Mouse (Mus musculus) lung, postnatal 4 days (tissue): ENCODE measurements around the gene Rhag.

Experiments
- DNase-seq, 2 experiments: peaks; one replicate each; pipeline ENCODE4 v3.0.0; 2021

Rhag gene

GRCm38 (mm10) chr17:40810934-40811333 is at the start of gene Rhag:
TSS of gene Rhag (plus strand) at chr17:40811126.
- no peak for DNase-seq

DNA sequence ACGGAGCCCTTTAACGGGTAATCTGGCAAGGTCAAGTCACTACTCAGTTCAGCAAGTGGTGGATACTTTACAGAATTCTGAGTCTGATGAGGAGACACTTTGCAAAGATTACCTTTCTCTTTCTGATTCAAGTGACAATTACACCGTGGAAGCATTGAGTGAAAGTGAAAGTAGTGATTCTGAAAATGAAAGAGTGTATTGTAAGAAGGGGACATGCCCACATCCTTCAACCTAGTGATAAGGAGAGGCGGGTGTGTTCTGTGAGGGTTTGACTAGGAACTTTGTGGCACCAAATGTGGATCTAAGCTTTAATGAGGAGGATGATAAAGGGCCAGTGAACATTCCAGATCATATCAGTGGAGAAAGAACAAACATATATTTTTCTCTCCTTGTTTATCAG is 47.3 kb upstream of the Rhag start:
- DNase-seq: no peak

DNA sequence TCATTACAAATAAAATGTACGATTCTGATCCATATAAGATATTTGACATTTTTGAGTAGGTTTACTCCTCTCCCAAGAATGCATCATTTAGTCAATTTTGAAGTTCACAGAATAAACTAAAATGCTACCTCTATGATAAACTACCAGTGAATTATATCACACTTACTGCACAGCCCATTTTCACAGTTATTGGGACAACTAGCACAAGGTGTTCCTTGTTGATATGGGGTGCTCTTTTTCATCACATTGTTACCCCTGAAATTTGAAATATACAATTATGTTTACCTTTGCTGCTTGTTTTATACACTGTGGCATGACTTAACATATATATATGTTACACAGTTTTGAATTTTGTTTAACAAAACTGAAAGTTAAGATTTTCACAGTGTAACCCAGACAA is 43.8 kb upstream of the Rhag start:
- DNase-seq: no peak

GRCm38 (mm10) chr17:40789877-40790276 is 21.0 kb upstream of the Rhag start:
- no peak for DNase-seq

GRCm38 (mm10) chr17:40793921-40794854 is 16.7 kb upstream of the Rhag start:
- peak; percentile 45 to 58 for DNase-seq

DNA sequence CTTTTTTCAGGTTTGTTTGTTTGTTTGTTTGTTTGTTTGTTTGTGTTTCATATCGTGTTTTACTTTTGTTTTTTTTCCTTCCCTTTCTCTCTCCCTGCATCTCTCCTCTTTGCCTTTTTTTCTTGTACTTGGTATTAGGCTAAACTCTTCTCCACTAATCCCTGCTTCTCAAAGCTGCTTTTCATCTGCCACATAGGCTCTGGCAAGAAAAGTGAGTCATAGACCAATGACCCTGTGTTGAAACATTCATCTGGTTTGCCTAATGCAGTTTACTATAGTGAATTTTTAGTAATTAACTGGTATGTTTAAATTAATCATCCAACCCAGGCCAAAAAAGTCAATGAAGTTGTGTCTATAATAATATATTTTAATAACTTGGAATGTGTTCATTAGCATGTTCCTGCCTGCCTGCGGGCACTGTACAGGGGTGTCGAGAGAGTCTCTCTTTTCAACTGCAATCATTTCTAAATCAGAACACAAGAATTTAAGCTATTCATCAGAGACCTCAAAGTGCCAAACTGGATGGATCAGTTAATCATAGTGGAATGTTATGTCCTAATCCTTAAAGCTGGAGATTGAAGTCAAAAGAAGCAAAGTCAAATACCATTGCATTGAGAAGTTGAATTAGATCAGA is 8.1 kb upstream of the Rhag start:
- DNase-seq: no peak

- peak; percentile 22 to 41 for DNase-seq
These were observed 4.4 kb upstream of the Rhag start for GRCm38 (mm10) chr17:40806550-40806949.

GRCm38 (mm10) chr17:40806953-40807572 is 3.9 kb upstream of the Rhag start, which contains the start of gene Crisp2:
TSS of gene Crisp2 (minus strand) at chr17:40807003.
- DNase-seq: no peak

DNA sequence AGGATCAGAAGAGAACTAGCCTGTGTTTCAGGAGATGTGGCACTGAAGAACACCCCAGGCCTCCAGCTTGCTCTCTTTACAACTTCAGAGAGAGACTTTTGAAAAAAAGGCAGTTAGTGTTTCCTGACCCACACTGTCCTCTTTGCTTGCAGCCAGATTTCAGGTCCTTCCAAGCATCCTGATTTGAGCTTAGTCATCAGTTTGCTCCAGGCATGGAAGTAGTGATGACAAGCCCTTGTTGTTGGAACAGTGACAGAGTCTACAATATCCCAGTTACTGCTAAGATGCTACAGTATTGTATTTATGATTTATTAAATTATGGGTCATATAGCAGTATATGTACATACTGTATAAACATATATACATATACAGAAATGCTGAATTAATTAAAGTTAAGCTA is 2.9 kb upstream of the Rhag start:
- no peak for DNase-seq

DNA sequence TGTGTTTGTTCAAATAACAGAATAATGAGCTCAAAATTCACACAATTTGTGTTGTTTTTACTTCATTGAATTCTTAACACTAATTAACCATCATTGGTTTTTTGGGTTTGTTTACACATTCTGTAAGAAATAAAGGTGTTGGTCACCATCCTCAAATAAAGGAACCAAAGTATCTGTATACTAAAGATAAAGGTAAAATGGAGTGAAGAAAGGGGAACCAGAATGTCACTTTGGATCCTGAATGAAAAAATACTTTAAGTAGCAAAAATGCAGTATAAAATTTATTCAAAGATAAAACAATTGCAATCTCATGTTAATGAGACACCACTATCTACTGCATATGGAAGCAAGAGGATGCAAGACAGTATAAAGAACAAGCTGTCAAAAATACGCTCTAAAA is 634 bp downstream of the Rhag start:
- DNase-seq: no peak

DNA sequence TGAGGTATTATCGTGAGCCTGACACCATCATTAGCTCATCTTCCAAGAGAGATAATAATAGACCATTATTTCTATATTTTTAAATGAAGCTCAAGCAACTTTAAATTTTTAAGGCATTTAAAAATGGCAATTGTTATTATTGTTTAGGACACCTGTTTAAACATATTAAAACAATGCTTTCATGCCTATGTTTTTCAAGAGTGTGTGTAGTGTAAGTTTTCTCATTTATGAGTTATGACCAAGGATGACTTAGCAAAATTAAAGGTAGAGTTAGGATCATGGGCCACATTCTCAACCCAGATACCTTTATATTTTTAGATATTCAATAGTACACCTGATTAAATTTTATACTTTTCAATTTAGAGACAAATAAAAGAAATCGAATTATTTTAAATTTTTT is 1.3 kb downstream of the Rhag start:
- no peak for DNase-seq

DNA sequence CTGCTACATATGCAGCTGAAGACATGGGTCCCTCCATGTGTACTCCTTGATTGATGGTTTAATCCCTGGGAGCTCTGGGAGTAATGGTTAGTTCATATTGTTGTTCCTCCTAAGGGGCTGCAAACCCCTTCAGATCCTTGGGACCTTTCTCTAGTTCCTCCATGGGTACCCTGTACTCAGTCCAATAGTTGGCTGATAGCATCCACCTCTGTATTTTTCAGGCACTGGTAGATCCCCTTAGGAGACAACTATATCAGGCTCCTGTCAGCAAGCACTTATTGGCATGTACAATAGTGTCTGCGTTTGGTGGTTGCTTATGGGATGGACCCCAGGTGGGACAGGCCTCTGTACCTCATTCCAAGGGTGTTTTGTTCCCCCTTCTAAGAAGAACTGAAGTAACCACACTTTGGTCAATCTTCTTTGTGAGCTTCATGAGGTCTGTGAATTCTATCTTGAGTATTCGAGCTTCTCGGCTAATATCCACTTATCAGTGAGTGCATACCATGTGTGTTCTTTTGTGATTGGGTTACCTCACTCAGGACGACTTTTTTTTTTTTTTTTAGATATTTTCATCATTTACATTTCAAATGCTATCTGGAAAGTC is 6.5 kb downstream of the Rhag start:
- DNase-seq: no peak

- peak in 1 of 2 experiments; percentile 5 for DNase-seq
These were observed 10.6 kb downstream of the Rhag start for GRCm38 (mm10) chr17:40821477-40821876.

GRCm38 (mm10) chr17:40823817-40824216 is 12.9 kb downstream of the Rhag start:
- peak in 1 of 2 experiments; percentile 45 for DNase-seq

DNA sequence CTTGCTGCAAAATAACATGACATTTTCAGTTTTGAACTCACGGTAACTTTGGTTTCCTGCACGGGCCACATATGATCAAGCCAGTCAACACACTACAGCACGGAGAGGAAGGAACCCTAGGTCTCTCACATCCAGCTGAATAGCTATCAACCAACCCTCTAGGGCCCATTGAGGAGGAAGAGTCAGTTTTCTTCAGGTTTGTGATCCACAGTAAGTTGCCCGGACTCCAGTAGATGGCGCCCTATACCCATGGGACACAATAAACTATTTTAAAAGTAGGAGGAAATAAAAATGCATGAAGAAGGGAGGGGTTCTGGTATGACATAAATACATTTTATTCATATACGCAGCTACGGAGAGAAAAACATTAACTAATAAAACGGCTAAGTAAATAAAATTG is 13.6 kb downstream of the Rhag start:
- DNase-seq: peak; percentile 23 to 61

GRCm38 (mm10) chr17:40831870-40832269 is 20.9 kb downstream of the Rhag start:
- DNase-seq: no peak

DNA sequence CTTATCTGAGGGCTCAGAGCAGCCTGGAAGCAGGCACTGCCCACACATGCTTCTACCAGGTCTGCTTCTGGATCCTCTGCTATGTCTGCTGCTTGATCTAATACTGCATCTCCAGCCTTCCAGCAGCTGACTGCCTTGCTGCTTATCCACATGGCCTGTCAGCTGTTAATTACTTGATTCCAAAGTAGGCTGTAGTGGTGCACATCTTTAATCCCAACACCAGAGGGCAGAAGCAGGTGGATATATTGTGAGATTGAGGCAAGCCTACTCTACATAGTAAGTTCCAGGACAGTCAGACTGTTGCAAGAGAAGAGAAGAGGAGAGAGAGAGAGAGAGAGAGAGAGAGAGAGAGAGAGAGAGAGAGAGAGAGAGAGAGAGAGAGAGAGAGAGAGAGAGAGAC is 26.4 kb downstream of the Rhag start:
- peak in 1 of 2 experiments; percentile 11 for DNase-seq

GRCm38 (mm10) chr17:40855065-40855464 is 44.1 kb downstream of the Rhag start:
- DNase-seq: no peak

DNA sequence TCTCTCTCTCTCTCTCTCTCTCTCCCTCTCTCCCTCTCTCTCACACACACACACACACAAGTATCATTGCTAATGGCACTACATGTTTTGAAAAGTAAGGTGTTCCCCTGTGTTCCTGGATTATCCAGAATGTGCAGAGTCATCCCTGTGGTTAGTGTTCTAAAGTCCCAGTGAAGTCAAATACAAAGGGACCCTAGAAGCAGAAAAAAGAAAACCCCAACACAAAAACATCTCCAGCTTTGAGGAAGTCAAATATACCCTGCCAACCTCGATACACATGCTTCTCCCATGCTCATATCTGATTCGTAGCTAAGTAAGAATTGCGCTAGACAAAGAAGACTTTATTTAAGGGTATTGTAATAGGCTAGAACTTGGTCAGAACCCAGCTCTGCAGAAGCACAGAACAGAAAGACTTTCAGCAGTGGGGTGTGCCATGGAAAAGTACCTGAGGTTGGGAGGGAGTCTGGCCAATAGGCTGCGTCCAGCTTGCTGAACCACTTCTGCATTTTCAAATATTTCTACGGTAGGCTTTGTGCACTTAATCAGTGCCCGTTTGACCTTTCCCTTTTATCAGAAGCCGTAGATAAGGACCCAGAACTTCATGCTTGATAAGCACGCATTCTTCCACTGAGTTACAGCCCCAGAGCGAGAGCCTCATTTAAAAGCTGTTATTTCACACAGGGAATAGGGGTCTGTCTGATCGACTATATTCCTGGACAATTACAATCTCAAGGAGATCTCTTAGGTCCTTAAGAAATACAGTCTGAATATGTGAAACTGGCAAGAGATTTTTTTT is 58.2 kb downstream of the Rhag start:
- DNase-seq: peak; percentile 27 to 36

DNA sequence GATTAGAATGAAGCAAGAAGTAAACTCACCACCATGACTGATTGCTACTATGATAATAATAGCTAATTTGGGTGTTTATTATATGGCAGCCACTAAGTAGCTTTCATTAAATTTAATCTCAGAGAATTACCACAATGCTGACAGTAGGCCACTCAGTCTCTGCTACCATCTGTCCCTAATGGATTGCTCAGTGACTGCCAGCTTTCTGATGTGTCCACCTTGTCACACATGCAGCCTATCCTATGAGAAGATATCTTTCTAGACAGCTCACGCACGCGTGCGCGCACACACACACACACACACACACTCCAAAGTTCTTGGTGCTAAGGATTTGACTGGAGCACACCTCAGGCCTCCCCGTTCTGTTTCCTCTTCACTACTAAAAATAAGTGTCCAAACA is 61.7 kb downstream of the Rhag start:
- no peak for DNase-seq

- no peak for DNase-seq
These were observed 62.7 kb downstream of the Rhag start for GRCm38 (mm10) chr17:40873582-40874011.

- DNase-seq: no peak
These were observed 63.8 kb downstream of the Rhag start for GRCm38 (mm10) chr17:40874701-40875100.
